Mouse (Mus musculus) 3134 (cell line): Measurements from ENCODE around the gene Crnkl1.
"Not testable (repeated sequence)": the region's sequence is repeated elsewhere in the genome, so short reads cannot be mapped to it uniquely, and the experiment has no call there.

ENCODE experiments used
- DNase-seq: peaks from one replicate; pipeline ENCODE4 v3.0.0-alpha.2; 2011; ENCODE audit warnings: low spot score; ENCODE audit not compliant: insufficient read length; ENCODE audit errors: extremely low read depth

The Crnkl1 gene

DNA sequence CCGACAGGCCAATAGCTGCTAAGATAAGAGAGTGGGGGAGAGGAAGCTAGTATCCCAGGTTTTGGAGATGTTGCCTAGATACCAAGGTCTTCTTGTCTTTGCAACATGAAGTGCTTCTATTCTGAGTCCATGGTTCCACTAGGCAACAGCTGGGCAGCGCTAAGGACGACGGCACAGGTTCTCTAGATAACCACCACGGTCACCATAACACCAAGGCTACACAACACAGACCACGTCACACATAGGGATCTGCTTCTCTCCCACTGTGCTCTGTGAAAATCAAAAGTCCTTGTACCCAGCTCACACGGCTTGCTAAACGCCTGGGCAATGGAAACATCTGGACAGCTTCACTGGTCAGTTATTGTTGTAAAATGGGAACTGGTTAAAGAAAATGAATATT, 2.2 kb upstream of the Crnkl1 start:
- DNase-seq: no peak

- no peak for DNase-seq
These were observed 13.7 kb downstream of the Crnkl1 start for GRCm38 (mm10) chr2:145920941-145921650.

- not testable (repeated sequence) for DNase-seq
These were observed 28.9 kb downstream of the Crnkl1 start for GRCm38 (mm10) chr2:145905884-145906283.

- no peak for DNase-seq
These were observed 29.7 kb downstream of the Crnkl1 start for GRCm38 (mm10) chr2:145905156-145905555.

DNA sequence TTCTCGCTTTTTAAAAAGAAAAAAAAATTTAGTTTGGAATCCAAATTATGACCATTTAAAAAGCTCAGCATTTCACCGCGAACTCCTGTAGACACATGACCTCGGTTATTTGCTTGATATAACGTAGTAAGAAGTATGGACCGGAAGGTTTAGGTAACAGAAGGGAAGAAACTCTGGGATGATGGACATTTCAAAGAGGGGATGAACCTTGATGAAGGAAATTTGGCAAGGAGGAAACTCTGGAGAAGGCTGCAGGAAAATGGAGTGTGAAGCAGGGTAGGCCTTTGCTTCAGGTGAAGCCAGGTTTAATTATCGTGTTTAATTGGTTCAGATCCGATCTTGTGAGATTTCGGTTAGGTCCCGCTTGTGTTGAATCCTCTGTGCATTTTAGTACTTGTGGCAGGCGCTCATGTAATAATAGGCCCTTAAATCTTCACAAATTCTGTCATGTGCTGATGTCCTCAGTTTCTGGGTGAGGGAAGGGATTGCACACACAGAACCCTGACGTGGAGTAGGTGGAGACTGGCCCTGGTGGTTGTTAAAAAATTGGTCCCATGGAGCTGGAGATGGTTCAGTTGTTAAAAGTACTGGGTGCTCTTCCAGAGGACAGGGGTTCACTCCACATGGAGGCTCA, 30.7 kb downstream of the Crnkl1 start:
- DNase-seq: no peak

GRCm38 (mm10) chr2:145903061-145903901, 31.5 kb downstream of the Crnkl1 start:
- DNase-seq: peak; percentile 88

GRCm38 (mm10) chr2:145901861-145902260, 33.0 kb downstream of the Crnkl1 start, which contains the start of gene Naa20:
TSS of gene Naa20 (plus strand) at chr2:145902099.
- no peak for DNase-seq

GRCm38 (mm10) chr2:145900318-145900717, 34.5 kb downstream of the Crnkl1 start:
- not testable (repeated sequence) for DNase-seq

DNA sequence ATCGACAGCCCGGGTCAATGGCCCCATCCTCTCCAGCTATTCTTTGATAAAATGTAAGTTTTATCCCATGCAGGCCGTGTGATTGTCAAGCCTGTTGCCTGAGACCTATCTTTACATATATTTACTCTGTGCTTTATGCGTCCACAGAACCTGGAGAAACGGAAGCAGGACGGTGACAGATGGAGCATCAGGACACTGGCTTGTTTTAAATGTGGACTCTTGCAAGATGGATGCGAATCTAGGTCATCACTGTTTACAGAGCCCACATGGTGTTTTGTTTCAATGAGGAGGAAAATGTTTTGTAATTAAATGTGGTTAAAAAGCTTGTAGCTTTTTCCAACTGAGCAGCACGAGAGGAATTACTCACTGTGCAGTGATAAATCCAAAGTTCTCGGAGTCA, 36.7 kb downstream of the Crnkl1 start:
- no peak for DNase-seq

DNA sequence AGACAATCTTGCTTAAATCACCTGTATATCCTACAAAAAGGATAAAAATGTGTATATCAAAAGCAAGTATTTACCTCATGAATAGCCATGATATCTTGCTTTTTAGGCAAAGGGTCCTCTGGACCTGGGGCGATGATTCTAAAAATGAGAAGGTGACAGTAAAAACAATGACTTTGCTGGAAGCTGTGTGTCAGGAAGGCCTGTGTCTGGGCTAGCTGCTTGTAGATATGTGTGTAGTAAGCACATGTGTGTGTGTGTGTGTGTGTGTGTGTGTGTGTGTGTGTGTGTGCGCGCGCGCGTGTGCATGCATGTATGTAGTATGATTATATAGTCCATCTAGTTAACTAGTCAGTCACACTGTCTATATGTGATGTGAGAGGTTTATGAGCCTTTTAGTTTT, 41.1 kb downstream of the Crnkl1 start:
- DNase-seq: no peak

GRCm38 (mm10) chr2:145890571-145890970, 44.2 kb downstream of the Crnkl1 start:
- no peak for DNase-seq

DNA sequence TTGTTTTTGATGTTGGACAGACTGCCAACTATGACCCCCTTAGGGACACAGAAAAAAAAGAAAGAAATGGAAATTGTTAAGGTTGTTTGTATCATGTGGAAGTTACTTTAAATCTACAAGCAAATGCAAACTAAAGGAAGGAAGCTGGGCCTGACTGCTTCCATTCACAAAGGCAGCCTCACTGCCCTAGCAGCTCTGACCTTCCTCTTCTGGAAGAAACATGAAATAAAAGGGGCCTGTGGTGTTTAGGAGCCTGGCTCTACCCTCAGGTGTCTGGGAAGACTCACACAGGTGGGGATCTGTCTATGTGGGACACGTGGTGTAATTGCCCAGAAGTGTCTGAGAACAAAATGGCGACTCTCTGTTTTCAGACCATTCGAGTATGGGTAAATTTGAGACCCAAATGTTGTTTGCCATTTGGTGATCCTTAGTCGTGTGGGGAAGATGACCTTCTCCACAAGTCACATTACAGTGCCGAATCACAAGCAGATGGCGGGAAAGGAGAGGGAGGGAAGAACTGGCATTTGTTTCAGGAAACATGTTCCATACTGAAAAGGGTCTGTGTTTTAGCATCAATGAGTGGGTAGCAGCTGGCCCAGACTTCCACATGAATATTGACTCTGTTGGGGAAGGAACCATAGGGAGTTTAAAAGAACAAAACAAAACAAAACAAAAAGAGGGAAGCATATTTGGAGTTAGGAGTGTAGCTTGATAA, 45.9 kb downstream of the Crnkl1 start:
- no peak for DNase-seq

DNA sequence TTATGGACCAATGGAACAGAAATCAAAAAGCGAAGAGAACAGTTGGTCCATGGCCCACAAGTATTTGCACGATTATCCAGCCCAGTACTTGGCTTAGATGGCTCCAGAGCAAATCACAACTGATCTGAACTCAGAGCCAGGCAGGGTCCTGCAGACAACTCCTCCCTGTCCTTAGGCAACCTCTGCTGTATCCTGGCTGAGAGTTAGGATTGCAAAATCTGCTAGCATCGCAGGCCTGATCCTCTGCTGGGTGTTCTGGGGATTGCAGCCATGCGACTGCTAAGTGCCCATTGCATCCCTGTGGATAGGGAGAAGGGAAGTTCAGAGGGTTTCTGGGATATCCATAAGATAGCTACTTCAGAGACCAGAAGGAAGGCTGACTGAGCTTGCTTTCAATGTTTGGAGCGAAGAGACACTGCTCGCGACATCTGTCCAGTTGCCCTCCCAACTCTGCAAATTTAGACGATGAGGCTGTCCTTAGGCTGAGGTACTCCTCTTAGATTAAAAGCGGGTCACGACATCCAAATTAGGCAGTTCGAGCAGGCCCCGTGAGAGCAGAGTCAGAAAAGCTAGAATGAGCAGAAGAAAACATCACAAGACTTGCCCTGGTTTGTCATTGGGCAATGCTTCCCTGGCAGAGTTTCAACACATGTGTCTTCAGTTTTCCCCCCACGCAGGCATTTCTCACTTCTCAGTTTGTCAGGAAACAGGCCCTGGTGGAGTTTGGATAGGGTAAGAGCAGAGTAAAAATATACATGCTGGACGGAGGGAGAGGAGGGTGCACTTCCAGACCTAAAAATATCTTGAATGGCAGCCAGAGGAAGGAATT, 46.7 kb downstream of the Crnkl1 start:
- no peak for DNase-seq

DNA sequence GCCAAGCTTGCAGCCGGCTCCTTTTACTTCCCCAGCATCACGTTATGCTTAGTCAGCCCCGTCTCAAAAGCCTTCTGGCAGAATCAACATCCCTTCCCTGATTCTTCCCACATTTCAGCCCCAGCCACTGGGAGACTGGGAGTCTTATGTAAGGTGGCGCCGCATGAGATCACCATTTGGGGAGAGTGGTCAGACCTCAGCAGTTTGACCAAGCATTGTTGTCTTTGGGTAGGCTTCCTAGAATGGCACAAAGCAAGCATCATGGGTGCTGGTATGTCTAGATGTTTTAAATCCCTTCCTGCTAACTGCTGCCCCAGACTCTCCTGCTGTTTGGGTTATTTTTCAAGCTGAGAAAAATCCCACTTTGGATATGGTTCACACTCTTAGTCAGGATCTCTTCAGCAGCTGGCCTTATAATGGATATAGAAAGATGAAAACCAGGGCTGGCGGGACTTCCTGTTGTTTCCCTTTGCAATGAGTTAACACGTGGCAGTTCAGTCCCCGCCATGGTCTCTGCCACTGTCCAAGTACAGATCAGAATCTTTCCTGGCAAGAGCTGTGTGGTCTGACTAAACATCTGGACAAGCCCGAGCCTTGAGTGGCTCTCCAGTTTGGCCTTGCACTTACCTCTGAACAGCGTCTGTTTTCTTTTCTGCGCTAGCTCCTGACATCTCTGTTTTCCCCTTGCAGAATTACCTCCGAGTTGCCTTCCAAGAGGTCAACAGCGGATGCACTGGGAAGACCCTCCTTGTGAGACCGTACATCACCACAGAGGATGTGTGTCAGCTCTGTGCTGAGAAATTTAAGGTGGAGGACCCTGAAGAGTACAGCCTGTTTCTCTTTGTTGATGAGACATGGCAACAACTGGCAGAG, 49.7 kb downstream of the Crnkl1 start:
- no peak for DNase-seq

- no peak for DNase-seq
These were observed 50.5 kb downstream of the Crnkl1 start for GRCm38 (mm10) chr2:145884036-145884912.

GRCm38 (mm10) chr2:145882398-145882797, 52.4 kb downstream of the Crnkl1 start:
- DNase-seq: peak; percentile 35

GRCm38 (mm10) chr2:145881932-145882331, 52.9 kb downstream of the Crnkl1 start:
- no peak for DNase-seq
